Mouse (Mus musculus) gastrocnemius, postnatal 36 days (tissue): ENCODE data around the gene Msmp. TPM values are rescaled to one million over a fixed set of nuclear protein-coding genes. Genes with fewer than 3 reads are reported as not detected.

ENCODE experiments used
- DNase-seq, 2 experiments: peaks; one replicate each; pipeline ENCODE4 v3.0.0; 2022
- intact Hi-C: fragments of 180-260 bp; cut with DNase I; formaldehyde crosslinking; loops from one replicate; pipeline ENCODE4 v1.15.1; 2025
- long read RNA-seq, 2 experiments: library from polyadenylated mRNA; stranded (forward); transcript quantifications; one replicate each; pipeline ENCODE4 v2.0.0; 2021
- total RNA-seq, 2 experiments: library from RNA; stranded (reverse); gene quantifications; 2 replicates each; pipeline ENCODE4 v1.2.3; 2021

Gene Msmp
- total RNA-seq = under 1 TPM in 1 of 2 experiments, not detected in 1; 0.49 TPM
- long read RNA-seq, experiment 1 = 0 reads
- long read RNA-seq, experiment 2 = 0 reads

DNA sequence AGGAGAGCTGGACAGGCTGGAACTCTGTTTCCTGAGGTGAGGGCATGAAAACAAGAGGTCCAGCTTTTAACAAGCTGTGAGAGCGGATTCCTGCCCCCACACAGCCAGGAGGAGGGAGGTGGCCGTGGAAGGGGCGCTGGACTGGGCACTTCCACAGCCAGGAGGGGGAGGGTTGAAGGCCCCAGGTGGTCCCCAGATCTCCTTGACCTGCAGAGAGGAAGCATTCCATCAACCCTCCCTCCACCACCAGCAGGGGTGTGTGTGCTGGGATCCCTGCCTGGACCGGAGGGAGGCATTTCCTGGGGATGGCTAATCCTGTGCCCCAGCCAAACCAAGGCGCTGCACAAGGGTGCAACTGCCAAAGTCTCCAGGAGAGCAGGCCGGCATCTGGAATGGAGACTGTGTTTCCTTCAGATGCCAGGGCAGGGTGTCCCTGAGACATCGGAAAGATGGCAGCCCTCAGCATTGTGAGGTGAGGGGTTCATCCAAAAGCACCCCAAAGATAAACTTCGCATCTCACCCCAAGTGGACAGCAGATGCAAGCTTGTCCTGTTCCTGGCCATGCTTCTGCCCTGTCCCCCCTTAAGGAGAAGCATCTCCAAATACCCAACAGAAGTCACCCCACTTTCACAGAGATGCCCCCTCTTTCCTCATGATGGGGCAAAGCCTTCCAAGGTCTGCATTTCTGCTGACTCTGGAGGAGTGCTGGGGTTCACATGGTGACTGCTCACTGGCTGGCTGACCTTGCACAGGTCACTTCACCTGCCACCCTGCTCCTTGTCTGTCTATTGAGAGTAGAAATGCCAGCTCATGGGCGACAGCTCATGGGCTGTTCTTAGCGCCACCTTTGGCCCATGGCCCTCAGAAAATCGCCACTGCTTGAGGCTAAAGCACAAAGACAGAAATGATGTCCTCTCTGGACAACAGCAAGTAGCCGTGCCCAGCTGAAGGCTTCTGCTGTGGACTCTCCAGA, at the start of gene Msmp:
Msmp (minus strand) TSS at position 51 of the 973 bp plus-strand sequence.
- DNase-seq = no peak
- intact Hi-C loops = no loop called here

- no peak for DNase-seq
- intact Hi-C loops = loop anchor here (2.0 to 10.0 kb wide), 2 partner anchors 33 to 231 kb away; no protein-coding TSS in a partner anchor
Observed at GRCm38 (mm10) chr4:43633736-43634135, 49.4 kb upstream of the Msmp start.

DNA sequence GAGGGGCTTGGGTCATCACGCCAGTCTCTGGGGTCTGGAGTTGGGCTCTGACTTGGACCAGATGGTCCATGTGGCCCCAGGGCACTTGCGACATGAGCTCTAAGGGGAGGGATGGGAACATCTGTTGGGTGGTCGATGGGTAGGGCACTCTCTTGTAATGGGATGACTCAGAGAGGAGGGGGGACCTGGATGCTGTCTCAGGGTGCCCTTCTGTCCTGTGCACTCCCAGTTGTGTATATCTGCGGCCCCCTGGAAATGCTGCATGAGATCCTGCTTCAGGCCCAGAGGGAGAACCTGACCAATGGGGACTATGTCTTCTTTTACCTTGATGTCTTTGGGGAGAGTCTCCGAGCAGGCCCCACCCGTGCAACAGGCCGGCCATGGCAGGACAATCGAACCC, 49.0 kb upstream of the Msmp start:
- DNase-seq = peak in 1 of 2 experiments; percentile 8
- intact Hi-C loops = loop anchor here (2.0 to 10.0 kb wide), 2 partner anchors 34 to 232 kb away; no protein-coding TSS in a partner anchor

- intact Hi-C loops = loop anchor here (2.0 to 10.0 kb wide), 2 partner anchors 35 to 233 kb away; no protein-coding TSS in a partner anchor
- DNase-seq = peak in 1 of 2 experiments; percentile 21
Observed at GRCm38 (mm10) chr4:43631956-43632920, 47.9 kb upstream of the Msmp start.

- intact Hi-C loops = loop anchor here (10.0 kb wide), 1 partner anchor 234 kb away; no protein-coding TSS in a partner anchor
- peak; percentile 45 to 62 for DNase-seq
Observed at GRCm38 (mm10) chr4:43631046-43631955, 47.0 kb upstream of the Msmp start, which contains the start of gene Npr2. Npr2 (plus strand) TSS chr4:43631935.

DNA sequence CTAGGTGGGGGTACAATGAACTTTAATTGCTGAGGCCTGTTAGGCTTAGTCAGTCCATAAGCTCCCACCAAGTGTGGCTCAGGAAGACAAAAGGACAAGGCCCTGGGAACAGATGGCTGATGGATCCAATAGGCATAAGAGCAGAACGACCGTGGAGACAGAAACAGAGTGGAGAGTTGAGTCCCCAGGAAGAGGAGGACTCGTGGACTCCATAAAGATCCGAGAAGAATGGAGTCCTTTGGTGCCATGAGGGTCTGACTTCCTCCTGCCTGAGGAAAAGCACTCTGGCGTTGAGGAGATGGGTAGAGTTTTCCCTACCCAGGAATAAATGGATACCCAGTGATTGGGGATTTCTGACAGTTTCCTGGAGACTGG, 46.4 kb upstream of the Msmp start:
- intact Hi-C loops = loop anchor here (1.0 to 10.0 kb wide), 2 partner anchors 82 to 234 kb away; no protein-coding TSS in a partner anchor
- DNase-seq = peak in 1 of 2 experiments; percentile 26

DNA sequence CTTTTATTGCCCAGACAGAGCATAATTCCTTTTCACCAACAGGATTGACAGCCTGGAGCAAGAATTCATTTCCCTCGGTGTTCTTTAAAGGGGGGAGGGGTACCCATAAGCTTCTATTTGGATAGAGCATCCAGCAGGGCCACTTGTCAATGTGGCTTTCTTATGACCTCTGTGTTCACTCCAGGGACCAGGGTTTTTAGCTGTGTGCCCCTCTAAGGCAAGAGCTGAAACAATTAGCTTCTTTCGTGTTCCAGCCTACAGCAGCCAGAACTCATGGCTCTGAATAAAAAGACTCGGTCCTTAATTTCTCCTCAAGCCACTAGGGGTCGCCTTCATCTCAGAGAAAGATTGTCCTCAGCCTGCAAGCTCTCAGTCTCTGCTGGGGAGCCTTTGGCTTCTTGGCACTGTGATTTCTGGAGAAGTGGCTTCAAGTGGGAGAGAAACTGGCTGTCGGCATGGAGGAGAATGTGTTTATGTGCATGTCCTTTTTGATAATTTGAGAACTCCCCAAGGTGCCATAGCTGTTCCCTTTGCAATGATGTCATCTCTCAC, 45.8 kb upstream of the Msmp start:
- peak; percentile 36 to 58 for DNase-seq
- intact Hi-C loops = loop anchor here (1.0 to 10.0 kb wide), 2 partner anchors 82 to 235 kb away; no protein-coding TSS in a partner anchor

- DNase-seq = peak in 1 of 2 experiments; percentile 9
- intact Hi-C loops = no loop called here
Observed at GRCm38 (mm10) chr4:43629106-43629817, 45.0 kb upstream of the Msmp start.

DNA sequence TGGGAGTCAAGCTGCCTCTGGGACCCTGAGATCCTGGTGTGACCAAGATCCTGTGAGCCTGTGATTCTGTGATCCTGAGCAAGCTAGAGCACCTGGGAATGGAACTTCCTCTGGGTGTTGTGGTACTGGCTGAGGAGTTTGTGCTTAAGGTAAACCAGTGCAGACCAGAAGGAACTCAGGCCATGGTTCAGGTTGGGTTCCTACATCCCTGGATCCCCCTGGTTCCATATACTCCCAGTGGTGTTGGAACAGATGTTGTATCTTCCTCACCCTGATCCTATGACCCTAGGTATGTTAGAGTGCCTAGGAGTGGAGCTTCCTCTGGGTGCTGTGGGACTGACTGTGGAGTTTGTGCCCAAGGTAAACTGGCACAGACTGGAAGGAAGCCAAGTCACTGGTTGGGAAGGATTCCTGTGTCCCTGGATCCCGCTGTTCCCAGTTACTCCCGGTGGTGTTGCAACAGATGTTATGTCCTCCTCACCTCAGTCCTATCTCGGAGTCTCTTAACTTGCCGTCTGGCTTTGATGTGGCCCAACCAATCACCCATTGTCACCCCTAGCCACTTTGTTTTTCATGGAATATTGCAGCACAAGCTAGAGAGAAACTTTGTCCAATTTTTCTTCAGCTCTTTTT, 36.0 kb upstream of the Msmp start:
- intact Hi-C loops = no loop called here
- DNase-seq = no peak

- DNase-seq = no peak
- intact Hi-C loops = no loop called here
Observed at GRCm38 (mm10) chr4:43613060-43613730, 28.9 kb upstream of the Msmp start.

DNA sequence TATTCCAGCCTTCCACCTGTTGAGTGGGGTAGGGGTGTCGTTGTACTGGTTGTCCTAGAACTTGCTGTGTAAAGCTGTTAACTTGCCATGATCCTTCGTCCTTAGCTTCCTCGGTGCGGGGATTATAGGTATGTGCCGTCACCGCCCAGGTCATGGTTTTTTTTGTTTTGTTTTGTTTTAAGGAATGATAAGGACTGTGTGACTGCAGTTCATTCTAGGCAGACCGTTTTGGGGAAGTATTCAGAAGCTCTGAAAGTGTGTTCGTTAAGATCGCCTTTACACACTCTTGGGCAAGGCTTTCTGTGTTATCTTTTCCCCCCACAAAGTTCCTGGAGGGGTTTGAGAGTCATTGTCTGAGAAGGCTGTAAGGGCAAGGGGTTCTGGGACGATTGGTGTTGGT, 28.2 kb upstream of the Msmp start:
- no peak for DNase-seq
- intact Hi-C loops = no loop called here

- intact Hi-C loops = no loop called here
Observed at GRCm38 (mm10) chr4:43604751-43605685, 20.7 kb upstream of the Msmp start.

DNA sequence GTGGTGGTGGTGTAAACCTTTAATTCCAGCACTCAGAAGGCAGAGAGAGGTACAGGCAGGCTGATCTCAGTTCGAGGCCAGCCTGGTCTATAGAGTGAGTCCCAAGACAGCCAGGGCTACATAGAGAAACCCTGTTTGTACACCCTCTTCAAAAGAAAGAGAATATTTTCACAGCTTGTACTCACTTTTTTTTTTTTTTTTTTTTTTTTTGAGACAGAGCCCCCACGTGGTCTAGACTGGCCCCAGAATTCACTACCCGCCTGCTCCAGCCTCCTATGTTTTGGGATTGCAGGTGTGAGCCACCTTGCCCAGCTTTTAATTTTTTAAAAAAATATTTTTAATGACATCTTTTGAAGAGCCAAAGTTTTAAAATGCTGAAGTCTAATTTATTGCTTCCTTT, 19.8 kb upstream of the Msmp start:
- no peak for DNase-seq
- intact Hi-C loops = no loop called here

More at GRCm38 (mm10) chr4:43604751-43605685, 20.7 kb upstream of the Msmp start:
- DNase-seq = no peak

DNA sequence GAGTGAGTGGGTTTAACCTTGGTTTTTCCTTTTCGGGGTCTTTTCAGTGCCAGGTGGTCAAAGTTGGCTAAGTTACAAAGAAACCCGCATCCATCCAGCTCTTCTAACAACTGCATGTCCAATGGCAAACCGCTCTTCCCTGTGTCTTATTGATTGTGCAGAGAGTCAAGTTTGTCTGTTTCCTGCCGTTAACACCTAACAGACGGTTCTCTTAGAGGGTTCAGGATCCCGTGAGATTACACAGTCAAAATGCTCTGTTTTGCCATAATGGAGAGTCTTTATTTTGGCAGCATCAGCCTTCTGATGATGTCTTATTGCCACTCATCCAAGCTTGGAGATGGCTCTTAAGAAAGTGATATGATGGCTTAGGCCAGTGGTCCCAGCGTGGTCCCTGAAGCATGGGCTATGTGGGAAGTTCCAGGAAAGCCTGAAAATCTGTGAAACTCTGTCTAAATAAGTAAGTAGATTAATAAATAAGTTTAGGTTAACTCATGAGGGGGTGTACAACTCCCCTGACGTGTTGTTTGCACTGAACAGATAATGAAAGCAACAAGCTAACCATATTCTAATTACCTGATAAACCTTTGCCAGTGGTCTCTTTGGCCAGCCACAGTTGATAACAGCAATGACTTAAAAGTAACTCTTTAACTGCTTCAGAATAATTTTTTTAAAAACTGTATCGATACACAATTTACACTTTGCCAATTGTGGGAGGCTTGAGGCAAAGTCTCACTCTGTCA, 16.1 kb upstream of the Msmp start:
- intact Hi-C loops = no loop called here
- DNase-seq = no peak

- intact Hi-C loops = no loop called here
- DNase-seq = no peak
Observed at GRCm38 (mm10) chr4:43598650-43599380, 14.5 kb upstream of the Msmp start.
